ENCODE assay signal across 19 mouse cellular contexts in the genomic region with DNA sequence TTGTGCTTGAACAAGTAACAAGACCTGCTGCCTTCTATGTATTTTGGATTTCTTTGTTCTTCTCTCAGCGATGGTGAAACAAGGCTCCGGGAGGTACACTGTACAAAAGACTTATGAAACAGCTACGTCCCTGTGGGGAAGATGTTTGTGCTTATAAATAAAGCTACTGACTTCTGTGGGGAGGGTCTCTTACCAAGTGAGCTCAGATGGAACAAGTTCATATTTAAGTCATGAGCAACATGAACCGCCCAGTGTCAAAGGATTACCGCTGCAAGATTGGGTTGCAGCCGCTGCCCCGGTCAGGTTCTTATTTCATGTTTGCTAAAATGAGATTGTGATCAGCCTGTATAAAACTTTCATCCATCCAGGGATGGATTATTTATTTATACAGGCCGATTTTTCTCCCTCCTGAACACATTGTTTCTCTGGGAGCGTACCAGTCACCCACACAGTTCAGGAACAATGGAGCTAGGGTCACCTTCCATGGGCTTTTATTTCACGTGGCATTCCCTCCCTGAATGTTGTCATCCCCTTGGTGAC. TPM values are rescaled to one million over a fixed set of nuclear protein-coding genes. Genes with fewer than 3 reads are reported as not detected.
DNase-seq lines count a peak whose midpoint lies in the region; ATAC-seq lines count a peak whose summit lies in the region.
"Had no signal": no experiment of that assay in that cellular context is flagged by ENCODE, and none has a peak within 500 bp of the region (broad histone marks: within the 10 kb centered on the region; RNA-seq: fewer than 3 reads in every experiment).

No protein-coding gene starts in this region.

- H3K9ac ChIP-seq in hindbrain, embryonic 13.5 days, result no peak overlapping the region
- no peak overlapping the region for H3K9ac ChIP-seq in midbrain, embryonic 14.5 days (replicated peaks; ENCODE audit: low read length)
- H3K9ac ChIP-seq: heart, embryonic 12.5 days; liver, embryonic 15.5 days had no signal

- no peak overlapping the region for H3K27ac ChIP-seq in heart, embryonic 10.5 days
- H3K27ac ChIP-seq in hindbrain, embryonic 13.5 days, result no peak overlapping the region
- H3K27ac ChIP-seq in midbrain, embryonic 14.5 days (replicated peaks; ENCODE audit: low read depth, low read length), result no peak overlapping the region
- H3K27ac ChIP-seq: liver, embryonic 15.5 days had no signal

- no peaks in the 10 kb centered on the region for H3K36me3 ChIP-seq in heart, embryonic 10.5 days
- H3K36me3 ChIP-seq in hindbrain, embryonic 13.5 days, result no peaks in the 10 kb centered on the region
- H3K36me3 ChIP-seq in midbrain, embryonic 14.5 days (ENCODE audit: control insufficient read depth, insufficient read depth, low read length), result no peaks in the 10 kb centered on the region
- H3K36me3 ChIP-seq: heart, embryonic 12.5 days; liver, embryonic 15.5 days had no signal

- DNase-seq in heart, adult 11 months, result peak; percentile 55
- DNase-seq in heart, embryonic 10.5 days (ENCODE audit: low spot score), result no peak
- DNase-seq in midbrain, embryonic 14.5 days, result peak; percentile 52
- DNase-seq in skeletal muscle tissue, adult 2 months (ENCODE audit: low read depth, low spot score), result peak; percentile 7
- no peak for DNase-seq in frontal cortex, postnatal 10 days (ENCODE audit: low spot score in 2 of 2)
- no peak for DNase-seq in layer of hippocampus, adult 18-20 months (ENCODE audit: low spot score in 2 of 2)
- DNase-seq in adrenal gland, postnatal 25 days, result no peak
- DNase-seq: adrenal gland, postnatal 36 days; B cell, adult 2 months; gastrocnemius, postnatal 14 days; heart, postnatal 4 days; kidney, adult 2 months; kidney, postnatal 4 days; lung, postnatal 36 days; thymus, adult 18-20 months had no signal

- no peaks in the 10 kb centered on the region for H3K9me3 ChIP-seq in heart, embryonic 10.5 days
- H3K9me3 ChIP-seq in hindbrain, embryonic 13.5 days, result no peaks in the 10 kb centered on the region
- no peaks in the 10 kb centered on the region for H3K9me3 ChIP-seq in midbrain, embryonic 14.5 days (ENCODE audit: control insufficient read depth, low read length)
- H3K9me3 ChIP-seq: heart, embryonic 12.5 days; liver, embryonic 15.5 days had no signal

- H3K4me2 ChIP-seq in hindbrain, embryonic 13.5 days, result peak overlapping the region; percentile 22; the same call in 1 of the 2 replicates
- peak overlapping the region; percentile 24 for H3K4me2 ChIP-seq in midbrain, embryonic 14.5 days (ENCODE audit: low read length)
- H3K4me2 ChIP-seq: heart, embryonic 12.5 days; liver, embryonic 15.5 days had no signal

- ATAC-seq in hindbrain, embryonic 13.5 days (ENCODE audit: low FRiP score), result peak; percentile 43; the same call in 1 of the 2 replicates
- ATAC-seq in midbrain, embryonic 14.5 days (ENCODE audit: low FRiP score, low TSS enrichment), result peak; percentile 43; the same call in 1 of the 2 replicates

- no peak overlapping the region for H3K4me3 ChIP-seq in heart, embryonic 10.5 days
- no peak overlapping the region for H3K4me3 ChIP-seq in hindbrain, embryonic 13.5 days
- no peak overlapping the region for H3K4me3 ChIP-seq in midbrain, embryonic 14.5 days (replicated peaks; ENCODE audit: low read depth, low read length)
- H3K4me3 ChIP-seq: heart, embryonic 12.5 days; liver, embryonic 15.5 days had no signal

- no peaks in the 10 kb centered on the region for H3K27me3 ChIP-seq in heart, embryonic 10.5 days (ENCODE audit: insufficient read depth, poor library complexity, severe bottlenecking)
- peaks cover 8% of the 10 kb centered on the region; the same call in 1 of the 2 replicates for H3K27me3 ChIP-seq in hindbrain, embryonic 13.5 days
- H3K27me3 ChIP-seq in midbrain, embryonic 14.5 days (ENCODE audit: control insufficient read depth, insufficient read depth, low read length), result no peaks in the 10 kb centered on the region
- H3K27me3 ChIP-seq: heart, embryonic 12.5 days; liver, embryonic 15.5 days had no signal

- no peaks in the 10 kb centered on the region for H3K4me1 ChIP-seq in heart, embryonic 10.5 days
- H3K4me1 ChIP-seq in hindbrain, embryonic 13.5 days (replicated peaks), result peaks cover 10% of the 10 kb centered on the region
- peaks cover 11% of the 10 kb centered on the region for H3K4me1 ChIP-seq in midbrain, embryonic 14.5 days (ENCODE audit: control insufficient read depth, insufficient read depth, low read length)
- H3K4me1 ChIP-seq: heart, embryonic 12.5 days; liver, embryonic 15.5 days had no signal

- WGBS in heart, embryonic 10.5 days, result 82% methylated on average over 10 of the region's 10 CpGs
- WGBS in hindbrain, embryonic 13.5 days, result 20% methylated on average over 10 of the region's 10 CpGs
- 14% methylated on average over 10 of the region's 10 CpGs for WGBS in midbrain, embryonic 14.5 days

RNA-seq across cellular contexts. Expression of a gene that starts 38.4 kb away (rescaled TPM):
- 12.1 and 21.9 TPM in 2 replicates for polyA plus RNA-seq in heart, embryonic 10.5 days (2016; fragmentation: Nextera tagmentation; extraction: Ambion mirVana)
- polyA plus RNA-seq in hindbrain, embryonic 13.5 days (2015; fragmentation: Nextera tagmentation; extraction: Ambion mirVana), result 7.1 and 7.8 TPM in 2 replicates
- 3.6 and 6.0 TPM in 2 replicates for polyA plus RNA-seq in midbrain, embryonic 14.5 days (2014; fragmentation: Nextera tagmentation; extraction: Ambion mirVana)
- total RNA-seq in layer of hippocampus, adult 18-20 months (2021), result 1 to 10 TPM; 2.3 to 2.5 TPM
- total RNA-seq in adrenal gland, postnatal 25 days (2021), result 4.5 and 8.0 TPM in 2 replicates

RNA-seq across cellular contexts. Expression of a gene that starts 51.2 kb away (rescaled TPM):
- 0.16 and 0.57 TPM in 2 replicates for polyA plus RNA-seq in heart, embryonic 10.5 days (2016; fragmentation: Nextera tagmentation; extraction: Ambion mirVana)
- not detected in 2 replicates for polyA plus RNA-seq in hindbrain, embryonic 13.5 days (2015; fragmentation: Nextera tagmentation; extraction: Ambion mirVana)
- not detected in 2 replicates for polyA plus RNA-seq in midbrain, embryonic 14.5 days (2014; fragmentation: Nextera tagmentation; extraction: Ambion mirVana)
- under 1 TPM in 1 of 2 experiments, not detected in 1; 0.20 TPM for total RNA-seq in layer of hippocampus, adult 18-20 months (2021)
- 31.0 and 38.1 TPM in 2 replicates for total RNA-seq in adrenal gland, postnatal 25 days (2021)
- total RNA-seq: gastrocnemius, postnatal 14 days had no signal
- polyA plus RNA-seq: limb, embryonic 11.5 days had no signal

Comparison
In these comparisons a context has a peak if more than half of its experiments do, and no peak if none do; other contexts are left out.
1. DNase-seq: peak in heart, adult 11 months (single experiment), midbrain, embryonic 14.5 days (single experiment) and skeletal muscle tissue, adult 2 months (single experiment); none in heart, embryonic 10.5 days (single experiment), frontal cortex, postnatal 10 days (0 of 2), layer of hippocampus, adult 18-20 months (0 of 2) and adrenal gland, postnatal 25 days (single experiment).